28 mouse cellular contexts compared by ENCODE assay signal in genomic region chr7:83798004-83798403, GRCm38 (mm10). TPM values are rescaled to one million over a fixed set of nuclear protein-coding genes. Genes with fewer than 3 reads are reported as not detected.
DNase-seq lines count a peak whose midpoint lies in the region; ATAC-seq and TF ChIP-seq lines count a peak whose summit lies in the region.
"Had no signal": no experiment of that assay in that cellular context is flagged by ENCODE, and none has a peak within 500 bp of the region (broad histone marks: within the 10 kb centered on the region; RNA-seq: fewer than 3 reads in every experiment).

No protein-coding gene starts in this region.

- no peak for TF ChIP-seq CTCF in lung, adult 2 months (IDR thresholded peaks at IDR 0.05; ENCODE audit: insufficient read depth, low read length)

- no peaks in the 10 kb centered on the region for H3K27me3 ChIP-seq in embryonic facial prominence, embryonic 11.5 days (ENCODE audit: control insufficient read depth, insufficient read depth, low read length)
- H3K27me3 ChIP-seq in embryonic facial prominence, embryonic 10.5 days (replicated peaks; ENCODE audit: low read depth, poor library complexity, severe bottlenecking) = no peaks in the 10 kb centered on the region
- H3K27me3 ChIP-seq in lung, embryonic 16.5 days (ENCODE audit: control insufficient read depth, insufficient read depth, low read depth, low read length) = no peaks in the 10 kb centered on the region
- no peaks in the 10 kb centered on the region for H3K27me3 ChIP-seq in intestine, embryonic 16.5 days (replicated peaks; ENCODE audit: control insufficient read depth, insufficient read depth, low read length)
- no peaks in the 10 kb centered on the region for H3K27me3 ChIP-seq in stomach, embryonic 16.5 days (ENCODE audit: control insufficient read depth, insufficient read depth, low read length)
- H3K27me3 ChIP-seq in hindbrain, embryonic 12.5 days = no peaks in the 10 kb centered on the region
- H3K27me3 ChIP-seq: forebrain, embryonic 13.5 days; liver, embryonic 13.5 days; midbrain, embryonic 13.5 days had no signal

- H3K4me3 ChIP-seq in embryonic facial prominence, embryonic 11.5 days (ENCODE audit: low read depth, low read length) = no peak overlapping the region
- no peak overlapping the region for H3K4me3 ChIP-seq in embryonic facial prominence, embryonic 10.5 days
- H3K4me3 ChIP-seq in lung, embryonic 16.5 days (ENCODE audit: low read length) = no peak overlapping the region
- H3K4me3 ChIP-seq in lung, adult 2 months (replicated peaks; ENCODE audit: extremely low read depth, low read depth, low read length) = no peak overlapping the region
- no peak overlapping the region for H3K4me3 ChIP-seq in intestine, embryonic 16.5 days (ENCODE audit: low read length)
- no peak overlapping the region for H3K4me3 ChIP-seq in stomach, embryonic 16.5 days (replicated peaks; ENCODE audit: low read length)
- H3K4me3 ChIP-seq in hindbrain, embryonic 12.5 days = no peak overlapping the region
- H3K4me3 ChIP-seq: erythroblast, embryonic 14.5 days; forebrain, embryonic 13.5 days; gastrocnemius, adult 2 months; heart, embryonic 10.5 days; liver, embryonic 13.5 days; megakaryocyte, embryonic 14.5 days; midbrain, embryonic 13.5 days had no signal

- no peak overlapping the region for H3K27ac ChIP-seq in embryonic facial prominence, embryonic 11.5 days (replicated peaks; ENCODE audit: low read depth, low read length)
- H3K27ac ChIP-seq in embryonic facial prominence, embryonic 10.5 days (replicated peaks) = no peak overlapping the region
- no peak overlapping the region for H3K27ac ChIP-seq in lung, embryonic 16.5 days (ENCODE audit: low read length)
- peak overlapping the region; percentile 35; the same call in 1 of the 2 replicates for H3K27ac ChIP-seq in intestine, embryonic 16.5 days (ENCODE audit: low read length)
- peak overlapping the region; percentile 59 for H3K27ac ChIP-seq in stomach, embryonic 16.5 days (ENCODE audit: low read length)
- H3K27ac ChIP-seq in hindbrain, embryonic 12.5 days = no peak overlapping the region
- H3K27ac ChIP-seq: forebrain, embryonic 13.5 days; gastrocnemius, adult 2 months; heart, embryonic 10.5 days; liver, embryonic 13.5 days; midbrain, embryonic 13.5 days had no signal

- no peaks in the 10 kb centered on the region for H3K9me3 ChIP-seq in embryonic facial prominence, embryonic 11.5 days (replicated peaks; ENCODE audit: control insufficient read depth, low read length)
- no peaks in the 10 kb centered on the region for H3K9me3 ChIP-seq in embryonic facial prominence, embryonic 10.5 days
- no peaks in the 10 kb centered on the region for H3K9me3 ChIP-seq in lung, embryonic 16.5 days (ENCODE audit: control insufficient read depth, low read length)
- no peaks in the 10 kb centered on the region for H3K9me3 ChIP-seq in intestine, embryonic 16.5 days (ENCODE audit: control insufficient read depth, low read length)
- no peaks in the 10 kb centered on the region for H3K9me3 ChIP-seq in stomach, embryonic 16.5 days (replicated peaks; ENCODE audit: control insufficient read depth, low read length)
- H3K9me3 ChIP-seq in hindbrain, embryonic 12.5 days (replicated peaks) = no peaks in the 10 kb centered on the region
- H3K9me3 ChIP-seq: forebrain, embryonic 13.5 days; heart, embryonic 10.5 days; liver, embryonic 13.5 days; megakaryocyte, embryonic 14.5 days; midbrain, embryonic 13.5 days had no signal

- H3K4me2 ChIP-seq in embryonic facial prominence, embryonic 11.5 days (ENCODE audit: low read depth, low read length) = no peak overlapping the region
- no peak overlapping the region for H3K4me2 ChIP-seq in lung, embryonic 16.5 days (ENCODE audit: low read depth, low read length)
- no peak overlapping the region for H3K4me2 ChIP-seq in intestine, embryonic 16.5 days (ENCODE audit: low read depth, low read length)
- no peak overlapping the region for H3K4me2 ChIP-seq in stomach, embryonic 16.5 days (ENCODE audit: low read depth, low read length)
- no peak overlapping the region for H3K4me2 ChIP-seq in hindbrain, embryonic 12.5 days (replicated peaks)
- H3K4me2 ChIP-seq: forebrain, embryonic 13.5 days; liver, embryonic 13.5 days; midbrain, embryonic 13.5 days had no signal

- ATAC-seq in embryonic facial prominence, embryonic 11.5 days (replicated peaks; ENCODE audit: insufficient number of reproducible peaks, low FRiP score, low TSS enrichment, low read depth) = no peak
- peak; percentile 53; the same call in 1 of the 2 replicates for ATAC-seq in lung, embryonic 16.5 days (ENCODE audit: low read depth)
- ATAC-seq in intestine, embryonic 16.5 days = no peak
- ATAC-seq in stomach, embryonic 16.5 days (ENCODE audit: insufficient read depth, low FRiP score) = no peak; the same call in 1 of the 2 replicates
- ATAC-seq in hindbrain, embryonic 12.5 days (ENCODE audit: low FRiP score) = no peak
- ATAC-seq: forebrain, embryonic 13.5 days; hindbrain, embryonic 16.5 days; midbrain, embryonic 13.5 days had no signal

- no peak overlapping the region for H3K9ac ChIP-seq in embryonic facial prominence, embryonic 11.5 days (replicated peaks; ENCODE audit: low read length)
- no peak overlapping the region for H3K9ac ChIP-seq in lung, embryonic 16.5 days (ENCODE audit: low read length)
- H3K9ac ChIP-seq in intestine, embryonic 16.5 days (ENCODE audit: low read depth, low read length) = no peak overlapping the region
- H3K9ac ChIP-seq in stomach, embryonic 16.5 days (ENCODE audit: low read length) = no peak overlapping the region
- H3K9ac ChIP-seq in hindbrain, embryonic 12.5 days = no peak overlapping the region
- H3K9ac ChIP-seq: forebrain, embryonic 13.5 days; liver, embryonic 13.5 days; midbrain, embryonic 13.5 days had no signal

- H3K36me3 ChIP-seq in embryonic facial prominence, embryonic 11.5 days (replicated peaks; ENCODE audit: control insufficient read depth, insufficient read depth, low read depth, low read length) = no peaks in the 10 kb centered on the region
- no peaks in the 10 kb centered on the region for H3K36me3 ChIP-seq in embryonic facial prominence, embryonic 10.5 days (replicated peaks)
- H3K36me3 ChIP-seq in lung, embryonic 16.5 days (ENCODE audit: control insufficient read depth, insufficient read depth, low read length) = no peaks in the 10 kb centered on the region
- H3K36me3 ChIP-seq in intestine, embryonic 16.5 days (ENCODE audit: control insufficient read depth, insufficient read depth, low read length) = no peaks in the 10 kb centered on the region
- H3K36me3 ChIP-seq in stomach, embryonic 16.5 days (ENCODE audit: control insufficient read depth, insufficient read depth, low read length) = no peaks in the 10 kb centered on the region
- H3K36me3 ChIP-seq in hindbrain, embryonic 12.5 days = no peaks in the 10 kb centered on the region
- H3K36me3 ChIP-seq: heart, embryonic 10.5 days; liver, embryonic 13.5 days; midbrain, embryonic 13.5 days had no signal

- no peaks in the 10 kb centered on the region; the same call in 1 of the 2 replicates for H3K4me1 ChIP-seq in embryonic facial prominence, embryonic 11.5 days (ENCODE audit: control insufficient read depth, insufficient read depth, low read length)
- peaks cover 24% of the 10 kb centered on the region for H3K4me1 ChIP-seq in embryonic facial prominence, embryonic 10.5 days
- H3K4me1 ChIP-seq in lung, embryonic 16.5 days (replicated peaks; ENCODE audit: control insufficient read depth, insufficient read depth, low read length) = peaks cover 6% of the 10 kb centered on the region; the same call in 1 of the 2 replicates
- 0 out of 2 replicates have a peak, but pooled peaks cover 3% of the 10 kb centered on the region for H3K4me1 ChIP-seq in lung, adult 2 months (ENCODE audit: control insufficient read depth, insufficient read depth, low read length)
- H3K4me1 ChIP-seq in intestine, embryonic 16.5 days (ENCODE audit: control insufficient read depth, insufficient read depth, low read length) = peaks cover 6% of the 10 kb centered on the region; the same call in 1 of the 2 replicates
- no peaks in the 10 kb centered on the region for H3K4me1 ChIP-seq in stomach, embryonic 16.5 days (ENCODE audit: control insufficient read depth, insufficient read depth, low read length)
- H3K4me1 ChIP-seq in hindbrain, embryonic 12.5 days = peaks cover 8% of the 10 kb centered on the region
- H3K4me1 ChIP-seq: liver, embryonic 13.5 days had no signal

- intact Hi-C loops in heart, postnatal 36 days (cut with DNase I) = no loop called here

- DNase-seq in embryonic facial prominence, embryonic 11.5 days (ENCODE audit: low spot score) = peak; percentile 11
- DNase-seq in embryonic facial prominence, embryonic 10.5 days (ENCODE audit: low spot score) = no peak
- DNase-seq in lung, adult 2 months = no peak
- no peak for DNase-seq in heart, postnatal 36 days
- DNase-seq: adrenal gland, postnatal 36 days; cerebellum, postnatal 25 days; embryo, embryonic 11 days; gastrocnemius, adult 2 months; kidney, adult 18-20 months; kidney, postnatal 10 days; left cerebral cortex, postnatal 4 days; liver, embryonic 13.5 days; lung, postnatal 10 days; thymus, postnatal 25 days had no signal

- no peak for TF ChIP-seq POLR2A in lung, adult 2 months (IDR thresholded peaks at IDR 0.05; ENCODE audit: borderline replicate concordance, extremely low read depth, low read depth, low read length)

RNA-seq across cellular contexts. Expression of gene Cfap161, which starts 3.3 kb away (rescaled TPM):
- polyA plus RNA-seq in embryonic facial prominence, embryonic 11.5 days (2014; fragmentation: Nextera tagmentation; extraction: Ambion mirVana) = 0.41 TPM in 1 of 2 replicates, not detected in the other
- polyA plus RNA-seq in embryonic facial prominence, embryonic 10.5 days (2016; fragmentation: Nextera tagmentation; extraction: Ambion mirVana) = 0.15 TPM in 1 of 2 replicates, not detected in the other
- polyA plus RNA-seq in lung, embryonic 16.5 days (2015; fragmentation: Nextera tagmentation; extraction: Ambion mirVana) = 7.4 and 8.4 TPM in 2 replicates
- 2.3 and 3.3 TPM in 2 replicates for polyA plus RNA-seq in lung, adult 2 months (2012; rRNA removed)
- polyA plus RNA-seq in intestine, embryonic 16.5 days (2015; fragmentation: Nextera tagmentation; extraction: Ambion mirVana) = 0.13 TPM in 1 of 2 replicates, not detected in the other
- 0.44 TPM in 1 of 2 replicates, not detected in the other for polyA plus RNA-seq in stomach, embryonic 16.5 days (2015; fragmentation: Nextera tagmentation; extraction: Ambion mirVana)
- 0.94 and 1.0 TPM in 2 replicates for polyA plus RNA-seq in hindbrain, embryonic 12.5 days (2016; fragmentation: Nextera tagmentation; extraction: Ambion mirVana)
- total RNA-seq in heart, postnatal 36 days (2021) = not detected
- total RNA-seq: gastrocnemius, adult 2 months; gastrocnemius, postnatal 4 days; hematopoietic stem cell, adult 5-6 weeks; monocyte, adult 5-6 weeks; neutrophil, adult 5-6 weeks had no signal
- polyA plus RNA-seq: erythroblast, embryonic 14.5 days; liver, embryonic 13.5 days had no signal

RNA-seq across cellular contexts. Expression of gene Il16, which starts 52.5 kb away (rescaled TPM):
- polyA plus RNA-seq in embryonic facial prominence, embryonic 11.5 days (2014; fragmentation: Nextera tagmentation; extraction: Ambion mirVana) = 1.6 and 3.0 TPM in 2 replicates
- polyA plus RNA-seq in embryonic facial prominence, embryonic 10.5 days (2016; fragmentation: Nextera tagmentation; extraction: Ambion mirVana) = 1.1 and 1.9 TPM in 2 replicates
- polyA plus RNA-seq in lung, embryonic 16.5 days (2015; fragmentation: Nextera tagmentation; extraction: Ambion mirVana) = 4.5 and 7.3 TPM in 2 replicates
- polyA plus RNA-seq in lung, adult 2 months (2012; rRNA removed) = 12.0 and 15.7 TPM in 2 replicates
- 4.3 and 4.9 TPM in 2 replicates for polyA plus RNA-seq in intestine, embryonic 16.5 days (2015; fragmentation: Nextera tagmentation; extraction: Ambion mirVana)
- 5.9 and 6.8 TPM in 2 replicates for polyA plus RNA-seq in stomach, embryonic 16.5 days (2015; fragmentation: Nextera tagmentation; extraction: Ambion mirVana)
- 1.9 and 2.0 TPM in 2 replicates for polyA plus RNA-seq in hindbrain, embryonic 12.5 days (2016; fragmentation: Nextera tagmentation; extraction: Ambion mirVana)
- 1 to 10 TPM; 8.4 to 10.0 TPM for total RNA-seq in heart, postnatal 36 days (2021)

Comparison
In these comparisons a context has a peak if more than half of its experiments do, and no peak if none do; other contexts are left out.
1. H3K27ac ChIP-seq: peak in intestine, embryonic 16.5 days (single experiment) and stomach, embryonic 16.5 days (single experiment); none in embryonic facial prominence, embryonic 11.5 days (single experiment), embryonic facial prominence, embryonic 10.5 days (single experiment), lung, embryonic 16.5 days (single experiment) and hindbrain, embryonic 12.5 days (single experiment).